Mouse (Mus musculus) testis, adult 2 months (tissue): Measurements from ENCODE around the gene Tenm3.

Experiments used
- CTCF ChIP-seq: fragments of 200-500 bp; IDR thresholded peaks from 2 replicates; pipeline ENCODE4 v1.5.1; 2012; ENCODE audit warnings: low read depth, mild to moderate bottlenecking, inconsistent platforms, low read length, moderate library complexity; ENCODE audit not compliant: control insufficient read depth, insufficient read depth, insufficient replicate concordance
- POLR2A ChIP-seq: fragments of 200-500 bp; IDR thresholded peaks from 2 replicates; pipeline ENCODE4 v1.6.1; 2012; ENCODE audit warnings: low read depth, mild to moderate bottlenecking, inconsistent platforms, low read length, moderate library complexity; ENCODE audit not compliant: control insufficient read depth

GRCm38 (mm10) chr8:48317498-48317897 lies 526.3 kb downstream of the Tenm3 start:
- no peak for TF ChIP-seq CTCF
- TF ChIP-seq POLR2A, result no peak
